Mouse (Mus musculus) limb, embryonic 12.5 days (tissue): ENCODE results near the gene Gse1. TPM values are rescaled to one million over a fixed set of nuclear protein-coding genes. Genes with fewer than 3 reads are reported as not detected.

Source experiments
- ATAC-seq: fragments of 200-750 bp; cut with Nextera tagmentation; 2 replicates; pipeline ENCODE4 v1.8.0; 2017; ENCODE audit warnings: low read depth, moderate TSS enrichment; ENCODE audit not compliant: insufficient number of reproducible peaks, insufficient read depth, low FRiP score, low TSS enrichment
- H3K27ac ChIP-seq: fragments of 300-500 bp; sonication (generic); 2 replicates; pipeline ENCODE4 v1.5.1; 2016; ENCODE audit warnings: mild to moderate bottlenecking, moderate library complexity
- H3K27me3 ChIP-seq: fragments of 300-500 bp; sonication (generic); 2 replicates; pipeline ENCODE4 v1.6.1; 2016; ENCODE audit warnings: mild to moderate bottlenecking, moderate library complexity
- H3K36me3 ChIP-seq: fragments of 300-500 bp; sonication (generic); 2 replicates; pipeline ENCODE4 v1.6.1; 2016; ENCODE audit warnings: mild to moderate bottlenecking, moderate library complexity
- H3K4me1 ChIP-seq: fragments of 300-500 bp; sonication (generic); replicated peaks from 2 replicates; pipeline ENCODE4 v1.6.1; 2016
- H3K4me2 ChIP-seq: fragments of 300-500 bp; sonication (generic); 2 replicates; pipeline ENCODE4 v1.6.1; 2016; ENCODE audit warnings: mild to moderate bottlenecking, moderate library complexity
- H3K4me3 ChIP-seq: fragments of 300-500 bp; sonication (generic); replicated peaks from 2 replicates; pipeline ENCODE4 v1.5.1; 2016; ENCODE audit warnings: mild to moderate bottlenecking
- H3K9ac ChIP-seq: fragments of 300-500 bp; sonication (generic); replicated peaks from 2 replicates; pipeline ENCODE4 v1.6.1; 2016; ENCODE audit warnings: mild to moderate bottlenecking, moderate library complexity
- H3K9me3 ChIP-seq: fragments of 300-500 bp; sonication (generic); 2 replicates; pipeline ENCODE4 v1.6.1; 2016; ENCODE audit warnings: mild to moderate bottlenecking, moderate library complexity
- WGBS: fragments of 180-500 bp; shearing (Covaris S2); methylation state at CpG from one replicate; pipeline ENCODE4 v1.1.7; 2016; 5-methylcytosine and 5-hydroxymethylcytosine counted together
- polyA plus RNA-seq: library from polyadenylated mRNA; unstranded; fragments of >200 nt; fragmentation: Nextera tagmentation; extraction: Ambion mirVana; gene quantifications from 2 replicates; pipeline ENCODE4 v1.2.1, GENCODE M21; 2016

Gene Gse1
- polyA plus RNA-seq, 1 experiment from 2014 or later: 9.1 TPM

GRCm38 (mm10) chr8:120377803-120378189 lies 149.5 kb downstream of the Gse1 start:
- Histone ChIP-seq H3K36me3 (no peaks in the 10 kb centered on the region), H3K4me1 (peaks cover 90% of the 10 kb centered on the region), H3K4me2 (no peak overlapping the region), H3K9ac (no peak overlapping the region), H3K9me3 (no peaks in the 10 kb centered on the region), H3K27me3 (peaks cover 23% of the 10 kb centered on the region), H3K27ac (no peak overlapping the region), H3K4me3 (no peak overlapping the region)
- WGBS: 48% methylated on average over 7 of the region's 7 CpGs
- no peak for ATAC-seq

- WGBS: 22% methylated on average over 16 of the region's 16 CpGs
- Histone ChIP-seq H3K4me1 (peaks cover 92% of the 10 kb centered on the region), H3K4me2 (no peak overlapping the region)
These were observed 150.1 kb downstream of the Gse1 start for GRCm38 (mm10) chr8:120378306-120378705.

GRCm38 (mm10) chr8:120379015-120379414 lies 150.8 kb downstream of the Gse1 start:
- no peak overlapping the region for H3K9ac ChIP-seq
- no peaks in the 10 kb centered on the region for H3K9me3 ChIP-seq
- H3K36me3 ChIP-seq: no peaks in the 10 kb centered on the region
- 35% methylated on average over 3 of the region's 3 CpGs for WGBS
- ATAC-seq: no peak
- no peak overlapping the region for H3K27ac ChIP-seq
- no peak overlapping the region for H3K4me2 ChIP-seq
- H3K27me3 ChIP-seq: peaks cover 29% of the 10 kb centered on the region
- H3K4me3 ChIP-seq: no peak overlapping the region
- peaks cover 92% of the 10 kb centered on the region for H3K4me1 ChIP-seq

More at GRCm38 (mm10) chr8:120378306-120378705, 150.1 kb downstream of the Gse1 start:
- 0 out of 2 replicates have a peak overlapping the region, but pooled peaks have one; percentile 23 for H3K9ac ChIP-seq
- H3K9me3 ChIP-seq: no peaks in the 10 kb centered on the region
- peaks cover 26% of the 10 kb centered on the region for H3K27me3 ChIP-seq
- ATAC-seq: no peak
- no peaks in the 10 kb centered on the region for H3K36me3 ChIP-seq
- no peak overlapping the region for H3K4me3 ChIP-seq
- H3K27ac ChIP-seq: no peak overlapping the region

DNA sequence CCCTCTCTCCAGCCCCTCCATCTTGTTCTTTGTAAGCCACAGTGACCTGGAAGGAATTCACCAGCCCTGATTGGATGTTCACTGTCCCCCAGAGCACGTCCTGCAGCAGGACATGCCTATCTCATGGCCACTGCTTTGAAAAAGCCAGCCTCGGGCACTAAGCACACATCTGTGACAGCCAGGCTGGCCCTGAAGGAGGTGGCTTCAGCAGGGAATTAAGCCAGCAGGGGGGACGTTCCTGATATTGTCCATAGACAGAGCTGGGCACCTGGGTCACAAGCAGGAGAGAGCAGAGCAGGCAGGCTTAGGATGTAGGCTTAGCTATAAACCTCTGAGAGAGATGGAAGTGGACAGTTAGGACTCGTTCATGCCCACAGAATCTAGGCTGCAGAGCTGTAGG lies 153.6 kb downstream of the Gse1 start:
- Histone ChIP-seq H3K4me2 (no peak overlapping the region), H3K4me1 (peaks cover 74% of the 10 kb centered on the region), H3K36me3 (no peaks in the 10 kb centered on the region), H3K9ac (no peak overlapping the region), H3K27me3 (peaks cover 23% of the 10 kb centered on the region), H3K4me3 (no peak overlapping the region), H3K9me3 (peaks cover 4% of the 10 kb centered on the region; the same call in 1 of the 2 replicates), H3K27ac (0 out of 2 replicates have a peak overlapping the region, but pooled peaks have one; percentile 19)
- 25% methylated on average over 4 of the region's 4 CpGs for WGBS
- ATAC-seq: no peak

GRCm38 (mm10) chr8:120382436-120383203 lies 154.4 kb downstream of the Gse1 start:
- Histone ChIP-seq H3K9me3 (peaks cover 4% of the 10 kb centered on the region; the same call in 1 of the 2 replicates), H3K9ac (no peak overlapping the region; the same call in 1 of the 2 replicates), H3K4me1 (peaks cover 68% of the 10 kb centered on the region), H3K27ac (no peak overlapping the region), H3K4me3 (no peak overlapping the region), H3K36me3 (no peaks in the 10 kb centered on the region), H3K27me3 (peaks cover 17% of the 10 kb centered on the region), H3K4me2 (no peak overlapping the region)
- no peak for ATAC-seq
- 76% methylated on average over 19 of the region's 19 CpGs for WGBS

DNA sequence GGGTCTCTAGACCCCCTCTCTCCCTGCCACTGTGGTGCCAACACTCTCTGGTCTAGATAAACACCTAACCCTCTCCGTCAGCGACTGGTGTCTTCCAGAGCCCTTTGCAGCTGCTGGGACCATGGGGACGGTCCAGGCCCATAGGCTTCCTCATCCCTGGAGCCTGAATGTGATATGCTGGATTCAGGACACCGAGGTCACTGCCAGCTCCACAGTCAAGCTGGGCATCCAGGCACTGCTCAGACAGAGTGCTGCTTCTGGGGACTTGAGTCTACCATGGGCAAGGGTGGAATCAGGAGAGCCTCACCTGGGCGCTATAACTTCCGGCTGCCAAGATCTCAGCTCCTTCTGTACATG lies 154.9 kb downstream of the Gse1 start:
- no peak overlapping the region for H3K27ac ChIP-seq
- H3K9me3 ChIP-seq: peaks cover 4% of the 10 kb centered on the region; the same call in 1 of the 2 replicates

GRCm38 (mm10) chr8:120383713-120384112 lies 155.5 kb downstream of the Gse1 start:
- Histone ChIP-seq H3K9me3 (peaks cover 4% of the 10 kb centered on the region; the same call in 1 of the 2 replicates), H3K27ac (no peak overlapping the region), H3K9ac (no peak overlapping the region), H3K4me3 (no peak overlapping the region), H3K36me3 (no peaks in the 10 kb centered on the region), H3K4me2 (no peak overlapping the region), H3K27me3 (peaks cover 19% of the 10 kb centered on the region), H3K4me1 (peaks cover 57% of the 10 kb centered on the region)
- 30% methylated on average over 6 of the region's 6 CpGs for WGBS
- no peak for ATAC-seq

More for the DNA sequence above, 154.9 kb downstream of the Gse1 start:
- Histone ChIP-seq H3K27me3 (peaks cover 19% of the 10 kb centered on the region), H3K4me3 (no peak overlapping the region), H3K36me3 (no peaks in the 10 kb centered on the region), H3K9ac (no peak overlapping the region), H3K4me2 (no peak overlapping the region), H3K4me1 (peaks cover 63% of the 10 kb centered on the region)
- no peak for ATAC-seq
- WGBS: 74% methylated on average over 6 of the region's 6 CpGs

GRCm38 (mm10) chr8:120384745-120385144 lies 156.5 kb downstream of the Gse1 start:
- Histone ChIP-seq H3K9ac (no peak overlapping the region), H3K9me3 (peaks cover 4% of the 10 kb centered on the region; the same call in 1 of the 2 replicates), H3K27ac (no peak overlapping the region), H3K4me1 (peaks cover 48% of the 10 kb centered on the region), H3K4me2 (no peak overlapping the region), H3K4me3 (no peak overlapping the region), H3K36me3 (no peaks in the 10 kb centered on the region), H3K27me3 (peaks cover 15% of the 10 kb centered on the region; the same call in 1 of the 2 replicates)
- ATAC-seq: no peak

GRCm38 (mm10) chr8:120388246-120388645 lies 160.0 kb downstream of the Gse1 start:
- peaks cover 44% of the 10 kb centered on the region for H3K4me1 ChIP-seq
- H3K9ac ChIP-seq: no peak overlapping the region
- peaks cover 4% of the 10 kb centered on the region; the same call in 1 of the 2 replicates for H3K9me3 ChIP-seq
- H3K27me3 ChIP-seq: peaks cover 30% of the 10 kb centered on the region
- no peak overlapping the region for H3K4me2 ChIP-seq
- H3K4me3 ChIP-seq: no peak overlapping the region
- H3K27ac ChIP-seq: no peak overlapping the region
- no peaks in the 10 kb centered on the region for H3K36me3 ChIP-seq
- ATAC-seq: no peak
- 93% methylated on average over 6 of the region's 6 CpGs for WGBS

DNA sequence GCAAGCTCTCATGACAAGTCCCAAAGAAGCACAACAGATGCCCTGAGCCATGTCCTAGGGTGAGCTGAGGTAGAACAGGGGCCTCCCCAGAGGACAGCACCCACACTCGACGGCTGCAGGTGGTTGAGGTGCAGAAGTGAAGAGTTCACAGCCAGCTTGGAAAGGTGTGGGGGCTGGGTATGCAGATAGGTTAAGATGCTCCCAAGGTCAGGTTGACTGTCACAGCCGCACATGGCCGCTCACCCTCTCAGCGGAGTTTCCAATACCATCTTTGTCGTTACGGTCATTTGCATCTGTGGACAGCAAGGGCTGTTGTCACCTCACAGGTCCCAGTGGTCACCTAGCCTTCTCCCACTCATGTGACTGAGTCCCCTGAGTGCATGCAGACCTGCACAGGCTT lies 162.3 kb downstream of the Gse1 start:
- 92% methylated on average over 7 of the region's 7 CpGs for WGBS
- Histone ChIP-seq H3K36me3 (no peaks in the 10 kb centered on the region), H3K4me2 (no peak overlapping the region), H3K4me1 (peaks cover 45% of the 10 kb centered on the region), H3K9ac (no peak overlapping the region), H3K27me3 (peaks cover 30% of the 10 kb centered on the region), H3K4me3 (no peak overlapping the region), H3K9me3 (no peaks in the 10 kb centered on the region), H3K27ac (no peak overlapping the region)
- no peak for ATAC-seq

GRCm38 (mm10) chr8:120391856-120392255 lies 163.6 kb downstream of the Gse1 start:
- H3K4me3 ChIP-seq: no peak overlapping the region
- H3K27me3 ChIP-seq: peaks cover 30% of the 10 kb centered on the region
- 7% methylated on average over 21 of the region's 21 CpGs for WGBS
- no peak overlapping the region for H3K27ac ChIP-seq
- no peaks in the 10 kb centered on the region for H3K36me3 ChIP-seq
- 0 out of 2 replicates have a peak overlapping the region, but pooled peaks have one; percentile 37 for H3K9ac ChIP-seq
- peak overlapping the region; percentile 39 for H3K4me2 ChIP-seq
- no peak for ATAC-seq
- peaks cover 7% of the 10 kb centered on the region; the same call in 1 of the 2 replicates for H3K9me3 ChIP-seq
- H3K4me1 ChIP-seq: peaks cover 42% of the 10 kb centered on the region
